Mouse (Mus musculus): Measurements from ENCODE around the gene Rassf2. TPM values are rescaled to one million over a fixed set of nuclear protein-coding genes. Genes with fewer than 3 reads are reported as not detected.

The Rassf2 gene
- polyA plus RNA-seq, 1 experiment: 11.9 TPM

DNA sequence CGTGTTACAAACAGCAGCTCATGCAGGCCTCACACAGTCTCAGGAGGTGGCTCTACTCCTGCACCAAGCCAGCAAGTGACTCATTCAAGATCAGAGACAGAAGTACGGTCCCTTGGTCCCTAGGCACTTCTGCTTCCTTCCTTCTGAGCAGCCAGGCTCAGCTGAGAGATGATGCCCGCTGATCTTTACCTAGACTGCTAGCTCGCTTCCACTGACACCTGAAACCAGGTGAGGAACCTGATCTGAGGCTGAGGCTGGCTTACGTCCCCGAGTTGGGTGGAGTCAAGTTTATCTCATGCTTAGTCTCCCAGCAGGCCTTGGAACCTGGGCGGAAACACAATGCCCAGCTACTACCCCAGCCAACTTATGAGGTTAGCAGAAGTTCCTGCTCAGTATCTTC is 9.8 kb upstream of the Rassf2 start:
- no peak overlapping the region for H3K27ac ChIP-seq (ENCODE audit: insufficient read depth, low read length)
- TF ChIP-seq POLR2A (IDR thresholded peaks at IDR 0.05; ENCODE audit: low read depth, low read length) (no peak), CTCF (IDR thresholded peaks at IDR 0.05; ENCODE audit: borderline replicate concordance, insufficient read depth, low read length) (no peak)
- H3K4me1 ChIP-seq (ENCODE audit: control insufficient read depth, insufficient read depth, low read length): no peaks in the 10 kb centered on the region; the same call in 1 of the 2 replicates
- no peak overlapping the region for H3K4me3 ChIP-seq (ENCODE audit: insufficient read depth, low read length)

DNA sequence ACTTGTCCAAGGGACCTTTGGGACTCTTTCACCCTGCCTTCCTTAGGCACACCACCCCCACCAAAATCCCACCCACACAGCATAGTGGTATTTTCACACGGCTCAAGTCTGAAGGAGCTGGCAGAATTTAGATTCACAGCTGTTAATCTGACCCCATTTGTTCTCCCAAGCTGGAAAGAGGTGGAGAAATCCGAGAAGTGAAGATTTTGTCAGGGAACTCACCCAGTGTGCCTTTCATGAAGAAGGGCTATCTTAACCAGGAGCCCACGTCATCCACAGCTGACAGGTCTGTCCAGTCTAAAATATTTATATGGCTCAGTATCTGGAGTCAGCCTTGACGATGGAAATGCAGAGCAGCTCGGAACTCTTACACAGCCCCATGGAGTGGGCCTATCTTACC is 6.3 kb upstream of the Rassf2 start:
- Histone ChIP-seq H3K27ac (ENCODE audit: insufficient read depth, low read length) (no peak overlapping the region), H3K4me3 (ENCODE audit: insufficient read depth, low read length) (no peak overlapping the region), H3K4me1 (ENCODE audit: control insufficient read depth, insufficient read depth, low read length) (no peaks in the 10 kb centered on the region)
- TF ChIP-seq POLR2A (IDR thresholded peaks at IDR 0.05; ENCODE audit: low read depth, low read length) (no peak), CTCF (IDR thresholded peaks at IDR 0.05; ENCODE audit: borderline replicate concordance, insufficient read depth, low read length) (no peak)

DNA sequence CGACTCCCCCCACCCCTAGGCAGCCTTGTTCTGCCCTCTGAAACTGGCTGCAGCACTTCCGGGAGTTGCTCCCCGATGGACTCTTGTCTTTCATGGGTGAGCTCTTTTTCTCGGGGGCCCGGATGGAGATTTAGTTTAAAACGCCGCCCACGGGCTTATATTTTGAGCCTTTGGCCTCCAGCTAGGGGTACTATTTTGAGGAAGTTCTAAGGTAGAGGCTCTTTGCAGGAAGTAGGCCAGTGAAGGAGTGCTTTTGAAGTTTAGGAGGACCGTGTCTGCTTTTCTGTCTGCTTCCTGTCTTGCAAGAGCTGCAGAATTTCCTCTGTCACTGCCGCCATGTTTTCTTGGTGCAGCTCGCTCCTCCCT is 5.4 kb upstream of the Rassf2 start:
- TF ChIP-seq CTCF (IDR thresholded peaks at IDR 0.05; ENCODE audit: borderline replicate concordance, insufficient read depth, low read length): no peak
- no peak for TF ChIP-seq POLR2A (IDR thresholded peaks at IDR 0.05; ENCODE audit: low read depth, low read length)
- no peak overlapping the region for H3K4me3 ChIP-seq (ENCODE audit: insufficient read depth, low read length)
- no peaks in the 10 kb centered on the region for H3K4me1 ChIP-seq (ENCODE audit: control insufficient read depth, insufficient read depth, low read length)
- H3K27ac ChIP-seq (ENCODE audit: insufficient read depth, low read length): no peak overlapping the region

DNA sequence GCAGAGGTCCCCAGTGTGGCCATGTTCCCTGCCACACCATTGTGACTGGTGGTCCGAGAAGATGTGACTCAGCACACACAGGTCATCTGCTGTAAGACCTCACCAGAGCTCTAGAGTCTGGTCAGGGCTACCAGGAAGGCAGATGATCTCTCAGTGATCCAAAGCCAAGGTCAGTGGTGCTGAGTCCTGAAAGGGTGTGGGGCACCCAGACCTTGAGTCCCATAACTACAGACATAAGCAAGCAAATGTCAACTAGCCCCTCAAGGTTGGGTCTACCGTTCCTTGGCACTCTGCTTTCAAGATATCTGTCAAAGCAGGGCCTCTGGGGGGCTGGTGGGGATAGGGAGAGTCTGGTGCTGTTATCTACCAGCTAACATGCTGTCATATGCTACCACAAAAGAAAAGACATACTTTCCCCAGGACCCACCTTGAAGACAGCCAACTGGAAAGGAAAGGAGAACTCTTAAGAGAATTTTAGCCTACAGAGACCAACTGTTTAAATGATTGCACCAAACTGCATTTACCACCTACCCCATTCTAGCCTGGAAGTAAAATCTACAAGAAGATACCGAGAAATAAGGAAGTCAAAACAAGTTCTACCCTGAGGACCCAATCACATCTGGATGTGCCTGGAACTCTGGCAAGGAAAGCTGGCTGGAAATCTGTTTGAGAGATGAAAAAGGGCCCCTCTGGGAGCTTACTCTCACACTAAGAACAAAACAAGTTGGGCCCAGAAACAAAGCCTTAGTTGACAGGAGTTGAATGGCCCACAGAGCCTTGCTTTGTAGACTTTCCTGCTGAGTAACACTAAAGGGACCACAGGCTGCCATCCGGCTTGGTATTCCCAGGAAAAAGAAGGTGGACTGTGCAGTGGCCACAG is 4.8 kb upstream of the Rassf2 start:
- H3K27ac ChIP-seq (ENCODE audit: insufficient read depth, low read length): no peak overlapping the region
- H3K4me3 ChIP-seq (ENCODE audit: insufficient read depth, low read length): no peak overlapping the region
- TF ChIP-seq CTCF (IDR thresholded peaks at IDR 0.05; ENCODE audit: borderline replicate concordance, insufficient read depth, low read length) (no peak), POLR2A (IDR thresholded peaks at IDR 0.05; ENCODE audit: low read depth, low read length) (no peak)
- no peaks in the 10 kb centered on the region for H3K4me1 ChIP-seq (ENCODE audit: control insufficient read depth, insufficient read depth, low read length)

DNA sequence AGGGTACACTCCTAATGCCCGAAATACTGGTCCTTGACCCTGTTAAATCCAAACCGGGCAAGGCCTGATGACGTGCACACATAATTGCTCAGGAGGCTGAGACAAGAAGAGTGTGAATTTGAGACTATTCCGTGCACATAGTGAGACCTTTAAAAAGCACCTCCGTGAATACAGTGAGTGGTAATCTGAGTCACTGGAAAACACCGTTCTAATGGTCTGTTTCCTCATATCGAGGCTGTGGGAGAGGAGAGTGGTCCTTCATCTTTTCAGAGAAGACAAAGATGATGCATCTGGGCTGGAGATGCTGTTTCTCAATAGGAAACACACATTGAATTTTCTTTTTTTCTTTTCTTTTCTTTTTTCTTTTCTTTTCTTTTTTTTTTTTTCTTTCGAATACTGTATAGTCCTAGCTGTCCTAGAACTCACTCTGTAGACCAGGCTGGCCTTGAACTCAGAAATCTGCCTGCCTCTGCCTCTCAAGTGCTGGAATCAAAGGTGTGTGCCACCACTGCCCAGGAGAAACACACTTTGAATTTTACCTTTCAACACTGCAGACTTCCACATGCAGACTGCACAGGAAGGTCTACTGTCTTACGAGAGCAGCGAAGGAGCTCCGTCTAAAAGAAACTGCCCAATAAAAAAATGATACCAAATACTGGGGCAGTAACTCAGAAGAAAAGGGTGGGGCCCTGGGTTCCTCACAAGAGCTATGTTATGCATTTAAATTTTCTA is 1.5 kb upstream of the Rassf2 start:
- no peak overlapping the region for H3K4me3 ChIP-seq (ENCODE audit: insufficient read depth, low read length)

DNA sequence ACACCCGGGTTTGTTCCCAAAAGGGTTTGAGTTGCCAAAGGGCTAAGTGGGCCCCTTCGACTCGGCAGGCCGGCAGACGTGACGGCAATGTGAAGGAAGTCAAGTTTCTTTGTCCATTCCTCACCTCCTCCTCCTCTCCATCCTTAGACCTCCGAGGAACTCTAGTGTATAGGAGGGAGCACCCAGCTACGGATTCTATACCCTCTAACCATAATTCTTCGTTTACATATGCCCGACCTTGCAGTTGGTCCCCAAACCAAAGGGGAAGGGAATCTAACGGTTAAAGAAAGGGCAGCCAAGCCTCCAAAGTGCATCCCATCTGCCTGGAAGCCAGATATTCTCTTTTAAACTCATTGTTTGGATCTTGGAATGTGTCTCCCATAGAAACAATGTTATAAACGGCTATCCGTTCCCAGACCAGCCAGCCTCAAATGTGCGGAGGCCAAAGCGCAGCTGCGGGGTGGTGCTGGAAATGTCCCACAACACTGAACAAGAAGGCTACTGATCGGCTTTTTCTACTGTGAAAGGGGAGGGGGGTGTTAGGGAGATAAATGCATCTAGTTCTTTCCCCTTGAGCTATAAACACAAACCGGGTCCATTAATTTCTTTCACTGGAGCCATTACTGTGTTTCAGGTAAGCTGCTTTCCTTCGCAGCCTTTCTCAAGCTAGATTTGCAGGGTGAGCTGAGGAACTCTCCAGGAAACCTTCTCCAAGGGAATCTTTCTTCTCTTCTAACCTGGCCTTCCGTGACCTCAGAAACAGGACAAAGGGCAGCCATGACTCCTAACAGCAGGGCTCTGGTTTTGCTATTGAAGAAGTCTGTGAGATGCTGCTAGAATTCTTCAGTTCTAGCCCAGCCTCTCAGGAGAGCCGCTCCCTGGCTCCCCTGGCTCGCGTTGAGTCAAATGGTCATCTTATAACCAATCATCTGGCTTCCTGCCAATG is 633 bp upstream of the Rassf2 start:
- no peaks in the 10 kb centered on the region for H3K4me1 ChIP-seq (ENCODE audit: control insufficient read depth, insufficient read depth, low read length)
- 0 out of 2 replicates have a peak, but pooled peaks have one; percentile 3 for TF ChIP-seq POLR2A (IDR thresholded peaks at IDR 0.05; ENCODE audit: low read depth, low read length)
- no peak for TF ChIP-seq CTCF (IDR thresholded peaks at IDR 0.05; ENCODE audit: borderline replicate concordance, insufficient read depth, low read length)
- peak overlapping the region; percentile 32 for H3K4me3 ChIP-seq (ENCODE audit: insufficient read depth, low read length)
- no peak overlapping the region for H3K27ac ChIP-seq (ENCODE audit: insufficient read depth, low read length)

More for the DNA sequence above, 1.5 kb upstream of the Rassf2 start:
- H3K4me1 ChIP-seq (ENCODE audit: control insufficient read depth, insufficient read depth, low read length): no peaks in the 10 kb centered on the region
- no peak overlapping the region for H3K27ac ChIP-seq (ENCODE audit: insufficient read depth, low read length)
- TF ChIP-seq CTCF (IDR thresholded peaks at IDR 0.05; ENCODE audit: borderline replicate concordance, insufficient read depth, low read length) (no peak), POLR2A (IDR thresholded peaks at IDR 0.05; ENCODE audit: low read depth, low read length) (no peak)

DNA sequence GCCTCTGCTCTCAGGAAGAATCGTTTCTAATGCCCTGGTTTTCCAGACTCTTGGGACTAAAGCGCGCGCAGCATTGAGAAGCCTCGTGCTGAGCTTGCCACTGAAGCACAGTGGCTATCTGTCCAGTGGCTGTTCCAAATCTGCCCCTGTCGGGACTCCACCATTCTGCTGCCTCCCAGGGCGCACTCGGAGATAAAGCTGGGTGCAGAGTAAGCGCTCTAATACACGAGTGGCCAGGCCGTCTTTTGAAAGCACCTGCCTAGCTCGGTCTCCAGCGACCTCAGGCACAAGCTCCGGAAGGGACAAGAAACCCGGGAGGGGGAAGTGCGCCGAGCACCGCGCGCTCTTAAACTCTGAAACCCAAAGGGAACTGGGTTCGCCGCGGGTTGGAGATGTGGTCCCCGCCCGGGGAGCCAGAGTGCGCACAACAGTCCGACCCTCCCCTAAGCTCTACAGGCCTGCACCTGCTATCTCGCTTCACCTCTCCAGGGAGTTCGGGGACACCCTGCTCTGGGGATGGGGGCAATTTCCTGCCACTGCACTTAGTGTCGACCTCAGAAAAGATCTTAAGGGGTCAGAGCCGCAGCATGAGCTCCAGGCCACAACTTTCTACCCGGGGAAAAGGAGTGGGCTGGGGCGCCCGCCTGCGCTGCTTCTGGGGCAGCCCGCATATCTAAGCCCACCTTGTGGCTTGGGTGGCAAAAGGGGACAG is 1.0 kb downstream of the Rassf2 start:
- Histone ChIP-seq H3K4me1 (ENCODE audit: control insufficient read depth, insufficient read depth, low read length) (no peaks in the 10 kb centered on the region), H3K4me3 (ENCODE audit: insufficient read depth, low read length) (peak overlapping the region; percentile 50), H3K27ac (ENCODE audit: insufficient read depth, low read length) (no peak overlapping the region)
- TF ChIP-seq CTCF (IDR thresholded peaks at IDR 0.05; ENCODE audit: borderline replicate concordance, insufficient read depth, low read length) (no peak), POLR2A (IDR thresholded peaks at IDR 0.05; ENCODE audit: low read depth, low read length) (no peak)

DNA sequence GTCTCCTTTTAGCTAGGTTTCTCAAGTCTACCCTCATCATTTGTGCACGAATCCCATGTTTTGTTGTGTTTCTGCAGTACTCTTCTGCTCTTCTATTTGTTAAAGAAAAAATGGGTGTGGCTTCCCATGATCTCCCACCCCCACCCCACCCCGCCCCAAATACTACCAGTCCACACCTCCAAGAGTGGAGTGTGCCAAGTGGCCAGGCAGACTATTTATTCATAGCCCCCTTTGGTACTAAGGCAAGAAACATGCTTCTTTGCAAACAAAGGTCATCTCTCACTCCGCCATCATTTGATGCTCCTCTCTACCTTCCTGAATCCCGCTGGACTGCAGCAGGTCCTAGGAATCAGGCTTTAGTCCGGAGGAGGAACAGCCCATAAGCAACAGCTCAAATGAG is 2.0 kb downstream of the Rassf2 start:
- no peak overlapping the region for H3K27ac ChIP-seq (ENCODE audit: insufficient read depth, low read length)
- no peaks in the 10 kb centered on the region for H3K4me1 ChIP-seq (ENCODE audit: control insufficient read depth, insufficient read depth, low read length)
- H3K4me3 ChIP-seq (ENCODE audit: insufficient read depth, low read length): no peak overlapping the region
- no peak for TF ChIP-seq POLR2A (IDR thresholded peaks at IDR 0.05; ENCODE audit: low read depth, low read length)
- TF ChIP-seq CTCF (IDR thresholded peaks at IDR 0.05; ENCODE audit: borderline replicate concordance, insufficient read depth, low read length): no peak

DNA sequence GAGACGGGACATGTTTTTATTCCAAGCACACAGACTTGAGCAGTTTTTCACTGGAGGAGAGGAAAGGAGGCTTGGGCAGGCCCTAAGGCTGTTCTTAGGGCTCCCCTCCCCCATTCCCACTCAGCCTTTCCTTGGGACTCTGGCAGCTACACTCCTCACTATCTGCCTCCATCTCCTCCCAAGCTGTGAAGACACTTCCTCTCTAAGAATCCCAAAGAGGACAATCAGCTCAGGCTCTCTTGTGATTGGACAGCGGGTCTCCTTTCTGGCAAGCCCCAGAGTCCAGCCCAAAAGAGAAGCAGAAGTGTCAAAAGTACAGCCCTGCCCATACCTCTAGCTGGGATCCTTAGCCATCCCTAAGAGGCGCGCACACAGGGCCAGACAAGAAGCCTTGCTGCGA is 2.7 kb downstream of the Rassf2 start:
- Histone ChIP-seq H3K4me3 (ENCODE audit: insufficient read depth, low read length) (no peak overlapping the region), H3K27ac (ENCODE audit: insufficient read depth, low read length) (no peak overlapping the region), H3K4me1 (ENCODE audit: control insufficient read depth, insufficient read depth, low read length) (no peaks in the 10 kb centered on the region)
- no peak for TF ChIP-seq POLR2A (IDR thresholded peaks at IDR 0.05; ENCODE audit: low read depth, low read length)

Data from embryonic fibroblast, embryonic 13.5 days (primary cell).